In genomic region chr11:4674593-4674992, GRCm38 (mm10) we compare ENCODE assay signal across 19 mouse cellular contexts. TPM values are rescaled to one million over a fixed set of nuclear protein-coding genes. Genes with fewer than 3 reads are reported as not detected.
DNase-seq lines count a peak whose midpoint lies in the region; ATAC-seq and TF ChIP-seq lines count a peak whose summit lies in the region.
"Had no signal": no experiment of that assay in that cellular context is flagged by ENCODE, and none has a peak within 500 bp of the region (broad histone marks: within the 10 kb centered on the region; RNA-seq: fewer than 3 reads in every experiment).

No protein-coding gene starts in this region.

- TF ChIP-seq POLR2A in lung, adult 2 months (IDR thresholded peaks at IDR 0.05; ENCODE audit: borderline replicate concordance, extremely low read depth, low read depth, low read length), result no peak
- TF ChIP-seq POLR2A in small intestine, adult 2 months (IDR thresholded peaks at IDR 0.05; ENCODE audit: low read depth, low read length), result no peak

- peak; percentile 46 for DNase-seq in adrenal gland, postnatal 14 days
- no peak for DNase-seq in adrenal gland, postnatal 4 days (ENCODE audit: low spot score in 2 of 2)
- DNase-seq in lung, adult 18-20 months, result peak; percentile 44 to 54
- DNase-seq in lung, adult 2 months, result no peak
- no peak for DNase-seq in testis, postnatal 10 days (ENCODE audit: low spot score)
- DNase-seq in spleen, postnatal 10 days (ENCODE audit: low spot score in 2 of 2), result no peak
- DNase-seq: forebrain, postnatal 0 days; gastrocnemius, postnatal 25 days; thymus, adult 18-20 months had no signal

- no peak overlapping the region for H3K9ac ChIP-seq in lung, embryonic 16.5 days (ENCODE audit: low read length)
- H3K9ac ChIP-seq: forebrain, postnatal 0 days; heart, embryonic 13.5 days; hindbrain, embryonic 14.5 days; kidney, embryonic 15.5 days had no signal

- no peak for TF ChIP-seq CTCF in lung, adult 2 months (IDR thresholded peaks at IDR 0.05; ENCODE audit: insufficient read depth, low read length)
- no peak for TF ChIP-seq CTCF in small intestine, adult 2 months (IDR thresholded peaks at IDR 0.05; ENCODE audit: extremely low read depth, insufficient read length, insufficient replicate concordance, low read depth, low read length)

- 88% methylated on average over 1 of the region's 1 CpGs for WGBS in lung, adult 2 months
- WGBS in lung, embryonic 16.5 days, result 74% methylated on average over 1 of the region's 1 CpGs
- WGBS in small intestine, adult 2 months, result 39% methylated on average over 1 of the region's 1 CpGs

- H3K4me2 ChIP-seq in lung, embryonic 16.5 days (ENCODE audit: low read depth, low read length), result no peak overlapping the region
- H3K4me2 ChIP-seq: heart, embryonic 13.5 days; hindbrain, embryonic 14.5 days; kidney, embryonic 15.5 days had no signal

- H3K27me3 ChIP-seq in lung, embryonic 16.5 days (ENCODE audit: control insufficient read depth, insufficient read depth, low read depth, low read length), result no peaks in the 10 kb centered on the region
- H3K27me3 ChIP-seq in small intestine, adult 2 months (ENCODE audit: control insufficient read depth, insufficient read depth, low read length), result no peaks in the 10 kb centered on the region
- H3K27me3 ChIP-seq: heart, embryonic 13.5 days; kidney, embryonic 15.5 days had no signal

- peak overlapping the region; percentile 12 for H3K27ac ChIP-seq in lung, embryonic 16.5 days (ENCODE audit: low read length)
- H3K27ac ChIP-seq in small intestine, adult 2 months (ENCODE audit: insufficient read depth, low read depth, low read length), result peak overlapping the region; percentile 23
- H3K27ac ChIP-seq: heart, embryonic 13.5 days; hindbrain, embryonic 14.5 days; kidney, embryonic 15.5 days had no signal

- no peaks in the 10 kb centered on the region for H3K4me1 ChIP-seq in lung, adult 2 months (ENCODE audit: control insufficient read depth, insufficient read depth, low read length)
- peaks cover 5% of the 10 kb centered on the region; the same call in 1 of the 2 replicates for H3K4me1 ChIP-seq in lung, embryonic 16.5 days (replicated peaks; ENCODE audit: control insufficient read depth, insufficient read depth, low read length)
- H3K4me1 ChIP-seq in small intestine, adult 2 months (ENCODE audit: control insufficient read depth, insufficient read depth, insufficient read length, low read length), result peaks cover 9% of the 10 kb centered on the region; the same call in 1 of the 2 replicates
- H3K4me1 ChIP-seq: kidney, embryonic 15.5 days had no signal

- H3K36me3 ChIP-seq in lung, embryonic 16.5 days (ENCODE audit: control insufficient read depth, insufficient read depth, low read length), result peaks cover 10% of the 10 kb centered on the region; the same call in 1 of the 2 replicates
- H3K36me3 ChIP-seq in small intestine, adult 2 months (ENCODE audit: control insufficient read depth, insufficient read depth, low read length), result peaks cover 45% of the 10 kb centered on the region

- no peaks in the 10 kb centered on the region for H3K9me3 ChIP-seq in lung, embryonic 16.5 days (ENCODE audit: control insufficient read depth, low read length)
- H3K9me3 ChIP-seq: heart, embryonic 13.5 days; kidney, embryonic 15.5 days had no signal

- H3K4me3 ChIP-seq in lung, adult 2 months (replicated peaks; ENCODE audit: extremely low read depth, low read depth, low read length), result no peak overlapping the region
- H3K4me3 ChIP-seq in lung, embryonic 16.5 days (ENCODE audit: low read length), result no peak overlapping the region
- H3K4me3 ChIP-seq in small intestine, adult 2 months (ENCODE audit: low read depth, low read length), result no peak overlapping the region
- H3K4me3 ChIP-seq: erythroblast, embryonic 14.5 days; heart, embryonic 13.5 days; kidney, embryonic 15.5 days; myocyte had no signal

- peak; percentile 46; the same call in 1 of the 2 replicates for ATAC-seq in lung, embryonic 16.5 days (ENCODE audit: low read depth)
- ATAC-seq: activated CD4-positive, CD25-positive, alpha-beta regulatory T cell, adult 4 months; forebrain, postnatal 0 days had no signal

RNA-seq across cellular contexts. Expression of gene Uqcr10, which starts 29.5 kb away (rescaled TPM):
- 1,088 and 1,101 TPM in 2 replicates for total RNA-seq in adrenal gland, postnatal 14 days (2021)
- total RNA-seq in adrenal gland, postnatal 4 days (2021), result 100 to 1,000 TPM; 558 to 634 TPM
- 460 and 481 TPM in 2 replicates for polyA plus RNA-seq in lung, adult 2 months (2012; rRNA removed)
- 806 and 839 TPM in 2 replicates for polyA plus RNA-seq in lung, embryonic 16.5 days (2015; fragmentation: Nextera tagmentation; extraction: Ambion mirVana)
- polyA plus RNA-seq in small intestine, adult 2 months (2012; rRNA removed), result 492 and 641 TPM in 2 replicates

RNA-seq across cellular contexts. Expression of gene Zmat5, which starts 29.9 kb away (rescaled TPM):
- 35.1 and 36.7 TPM in 2 replicates for total RNA-seq in adrenal gland, postnatal 14 days (2021)
- 10 to 100 TPM; 45.4 to 45.7 TPM for total RNA-seq in adrenal gland, postnatal 4 days (2021)
- 51.4 and 55.1 TPM in 2 replicates for polyA plus RNA-seq in lung, adult 2 months (2012; rRNA removed)
- polyA plus RNA-seq in lung, embryonic 16.5 days (2015; fragmentation: Nextera tagmentation; extraction: Ambion mirVana), result 76.5 and 80.0 TPM in 2 replicates
- 29.1 and 61.5 TPM in 2 replicates for polyA plus RNA-seq in small intestine, adult 2 months (2012; rRNA removed)

RNA-seq across cellular contexts. Expression of gene Ascc2, which starts 37.0 kb away (rescaled TPM):
- 31.3 and 36.4 TPM in 2 replicates for total RNA-seq in adrenal gland, postnatal 14 days (2021)
- 10 to 100 TPM; 37.9 to 40.1 TPM for total RNA-seq in adrenal gland, postnatal 4 days (2021)
- polyA plus RNA-seq in lung, adult 2 months (2012; rRNA removed), result 23.5 and 34.0 TPM in 2 replicates
- 34.1 and 35.9 TPM in 2 replicates for polyA plus RNA-seq in lung, embryonic 16.5 days (2015; fragmentation: Nextera tagmentation; extraction: Ambion mirVana)
- 7.8 and 17.2 TPM in 2 replicates for polyA plus RNA-seq in small intestine, adult 2 months (2012; rRNA removed)

RNA-seq across cellular contexts. Expression of gene Gm11032, which starts 54.7 kb away (rescaled TPM):
- total RNA-seq in adrenal gland, postnatal 14 days (2021), result not detected in 2 replicates
- total RNA-seq in adrenal gland, postnatal 4 days (2021), result not detected
- polyA plus RNA-seq in lung, adult 2 months (2012; rRNA removed), result not detected in 2 replicates
- not detected in 2 replicates for polyA plus RNA-seq in lung, embryonic 16.5 days (2015; fragmentation: Nextera tagmentation; extraction: Ambion mirVana)
- not detected in 2 replicates for polyA plus RNA-seq in small intestine, adult 2 months (2012; rRNA removed)
- total RNA-seq: ES-E14; forebrain, postnatal 0 days; gastrocnemius, postnatal 25 days; left cerebral cortex, postnatal 36 days had no signal
- polyA plus RNA-seq: activated CD4-positive, CD25-positive, alpha-beta regulatory T cell, adult 4 months; erythroblast, embryonic 14.5 days; forebrain, postnatal 0 days; heart, embryonic 13.5 days; hindbrain, embryonic 14.5 days; kidney, embryonic 15.5 days; myocyte had no signal

Comparison
In these comparisons a context has a peak if more than half of its experiments do, and no peak if none do; other contexts are left out.
1. DNase-seq: peak in adrenal gland, postnatal 14 days (single experiment) and lung, adult 18-20 months (2 of 2); none in adrenal gland, postnatal 4 days (0 of 2), lung, adult 2 months (single experiment), testis, postnatal 10 days (single experiment) and spleen, postnatal 10 days (0 of 2).